In genomic region chr1:194774350-194774749, GRCm38 (mm10) we compare ENCODE assay signal across 21 mouse cellular contexts.
DNase-seq lines count a peak whose midpoint lies in the region; ATAC-seq lines count a peak whose summit lies in the region.
"Had no signal": no experiment of that assay in that cellular context is flagged by ENCODE, and none has a peak within 500 bp of the region (broad histone marks: within the 10 kb centered on the region; RNA-seq: fewer than 3 reads in every experiment).

No protein-coding gene starts in this region.

- peak overlapping the region; percentile 34 for H3K4me2 ChIP-seq in liver, embryonic 12.5 days
- no peak overlapping the region; the same call in 1 of the 2 replicates for H3K4me2 ChIP-seq in liver, embryonic 16.5 days (ENCODE audit: low read depth, low read length)
- H3K4me2 ChIP-seq: embryonic facial prominence, embryonic 13.5 days; heart, embryonic 12.5 days; hindbrain, embryonic 12.5 days had no signal

- H3K9me3 ChIP-seq in liver, embryonic 12.5 days (replicated peaks), result no peaks in the 10 kb centered on the region
- no peaks in the 10 kb centered on the region for H3K9me3 ChIP-seq in liver, embryonic 16.5 days (replicated peaks; ENCODE audit: control insufficient read depth, low read length)
- H3K9me3 ChIP-seq: embryonic facial prominence, embryonic 13.5 days; forebrain, embryonic 10.5 days; heart, embryonic 12.5 days; hindbrain, embryonic 12.5 days had no signal

- intact Hi-C loops in gastrocnemius, postnatal 14 days (cut with DNase I; ENCODE audit: low total_unique reads), result no loop called here

- no peak overlapping the region for H3K4me3 ChIP-seq in liver, embryonic 12.5 days
- no peak overlapping the region for H3K4me3 ChIP-seq in liver, embryonic 16.5 days (ENCODE audit: low read depth, low read length)
- H3K4me3 ChIP-seq: embryonic facial prominence, embryonic 13.5 days; forebrain, embryonic 10.5 days; gastrocnemius, adult 2 months; heart, adult 2 months; heart, embryonic 12.5 days; hindbrain, embryonic 12.5 days had no signal

- WGBS in liver, embryonic 12.5 days (ENCODE audit: insufficient replicate concordance), result 33% methylated on average over 2 of the region's 2 CpGs
- 23% methylated on average over 2 of the region's 2 CpGs for WGBS in liver, embryonic 16.5 days (ENCODE audit: insufficient replicate concordance)

- H3K9ac ChIP-seq in liver, embryonic 12.5 days, result peak overlapping the region; percentile 20; the same call in 1 of the 2 replicates
- H3K9ac ChIP-seq in liver, embryonic 16.5 days (ENCODE audit: low read depth, low read length), result no peak overlapping the region
- H3K9ac ChIP-seq: embryonic facial prominence, embryonic 13.5 days; heart, embryonic 12.5 days; hindbrain, embryonic 12.5 days had no signal

- H3K27me3 ChIP-seq in liver, embryonic 12.5 days (replicated peaks), result no peaks in the 10 kb centered on the region
- H3K27me3 ChIP-seq in liver, embryonic 16.5 days (ENCODE audit: control insufficient read depth, insufficient read depth, low read depth, low read length), result no peaks in the 10 kb centered on the region
- H3K27me3 ChIP-seq: embryonic facial prominence, embryonic 13.5 days; heart, embryonic 12.5 days; hindbrain, embryonic 12.5 days had no signal

- peak; percentile 64; the same call in 1 of the 2 replicates for ATAC-seq in erythroblast, adult 5-6 weeks (replicated peaks; ENCODE audit: low FRiP score, poor library complexity, severe bottlenecking)
- ATAC-seq in liver, embryonic 12.5 days, result peak; percentile 89
- peak; percentile 78 for ATAC-seq in liver, embryonic 16.5 days (ENCODE audit: low read depth)
- ATAC-seq: forebrain, embryonic 14.5 days; hindbrain, postnatal 0 days had no signal

- H3K4me1 ChIP-seq in liver, embryonic 12.5 days, result peaks cover 50% of the 10 kb centered on the region
- peaks cover 13% of the 10 kb centered on the region for H3K4me1 ChIP-seq in liver, embryonic 16.5 days (ENCODE audit: control insufficient read depth, low read depth, low read length)
- H3K4me1 ChIP-seq: heart, embryonic 12.5 days; hindbrain, embryonic 12.5 days had no signal

- no peaks in the 10 kb centered on the region for H3K36me3 ChIP-seq in liver, embryonic 12.5 days
- H3K36me3 ChIP-seq in liver, embryonic 16.5 days (ENCODE audit: control insufficient read depth, insufficient read depth), result no peaks in the 10 kb centered on the region
- H3K36me3 ChIP-seq: embryonic facial prominence, embryonic 13.5 days; forebrain, embryonic 10.5 days had no signal

- DNase-seq in c-Kit-positive CD71-positive TER-119-positive erythroid progenitor cells, embryonic 14.5 days (ENCODE audit: low spot score), result peak; percentile 23
- no peak for DNase-seq in gastrocnemius, postnatal 14 days
- DNase-seq in kidney, adult 18-20 months, result no peak
- no peak for DNase-seq in right cerebral cortex, adult 18-20 months
- no peak for DNase-seq in cerebellum, adult 11-12 months
- DNase-seq: adrenal gland, adult 8-10 months; adrenal gland, postnatal 36 days; cerebellum, adult 11 months; cerebellum, adult 9-10 months; cerebellum, postnatal 25 days; gastrocnemius, adult 2 months; heart, adult 2 months had no signal

- peak overlapping the region; percentile 76 for H3K27ac ChIP-seq in liver, embryonic 12.5 days
- H3K27ac ChIP-seq in liver, embryonic 16.5 days (ENCODE audit: low read length), result peak overlapping the region; percentile 49; the same call in 1 of the 2 replicates
- H3K27ac ChIP-seq: embryonic facial prominence, embryonic 13.5 days; forebrain, embryonic 10.5 days; gastrocnemius, adult 2 months; heart, adult 2 months; hindbrain, embryonic 12.5 days; hindbrain, postnatal 0 days had no signal
